Mouse (Mus musculus): ENCODE measurements around the gene Gm20708. TPM values are rescaled to one million over a fixed set of nuclear protein-coding genes. Genes with fewer than 3 reads are reported as not detected.
A peak's percentile ranks its signal among the peaks of the same experiment; 100 is the strongest.

Gene Gm20708
- polyA plus RNA-seq, 1 experiment, result 0.35 TPM

- Histone ChIP-seq H3K36me3 (ENCODE audit: control insufficient read depth, insufficient read depth) (no peaks in the 10 kb centered on the region), H3K4me3 (no peak overlapping the region), H3K79me2 (ENCODE audit: control insufficient read depth, insufficient read depth) (no peaks in the 10 kb centered on the region), H3K27me3 (ENCODE audit: control insufficient read depth, insufficient read depth, insufficient read length) (no peaks in the 10 kb centered on the region), H3ac (ENCODE audit: control insufficient read depth, insufficient read length) (no peak overlapping the region), H3K4me2 (ENCODE audit: low read depth) (no peak overlapping the region)
- TF ChIP-seq SRF (IDR thresholded peaks at IDR 0.05; ENCODE audit: control insufficient read depth, insufficient read length, low read depth), result no peak
- no peak for TF ChIP-seq E2F4 (IDR thresholded peaks at IDR 0.05; ENCODE audit: insufficient read depth)
- TF ChIP-seq MYOG (IDR thresholded peaks at IDR 0.05; ENCODE audit: control insufficient read depth in 1 of 3, insufficient read depth in 1 of 3, insufficient read length in 2 of 3, low read depth in 2 of 3), result no peak
- TF ChIP-seq USF1 (IDR thresholded peaks at IDR 0.05; ENCODE audit: low read depth), result no peak
These were observed 6.2 kb upstream of the Gm20708 start for GRCm38 (mm10) chr11:117803166-117803688.

GRCm38 (mm10) chr11:117806781-117807180, 2.7 kb upstream of the Gm20708 start:
- H3K79me2 ChIP-seq (ENCODE audit: control insufficient read depth, insufficient read depth), result peaks cover 8% of the 10 kb centered on the region
- H3K4me2 ChIP-seq (ENCODE audit: low read depth), result no peak overlapping the region
- no peaks in the 10 kb centered on the region for H3K36me3 ChIP-seq (ENCODE audit: control insufficient read depth, insufficient read depth)
- no peak for TF ChIP-seq REST (IDR thresholded peaks at IDR 0.05; ENCODE audit: insufficient read depth, insufficient read length)
- TF ChIP-seq SRF (IDR thresholded peaks at IDR 0.05; ENCODE audit: control insufficient read depth, insufficient read length, low read depth), result no peak
- no peak for TF ChIP-seq E2F4 (IDR thresholded peaks at IDR 0.05; ENCODE audit: insufficient read depth)
- no peak for TF ChIP-seq MYOG (IDR thresholded peaks at IDR 0.05; ENCODE audit: control insufficient read depth in 1 of 3, insufficient read depth in 1 of 3, insufficient read length in 2 of 3, low read depth in 2 of 3)
- no peak for TF ChIP-seq POLR2AphosphoS2 (IDR thresholded peaks at IDR 0.05; ENCODE audit: insufficient read length, low read depth)
- no peak for TF ChIP-seq POLR2A (IDR thresholded peaks at IDR 0.05; ENCODE audit: insufficient read length, low read depth)
- TF ChIP-seq CEBPB (IDR thresholded peaks at IDR 0.05; ENCODE audit: insufficient read depth, poor library complexity, severe bottlenecking), result no peak
- TF ChIP-seq TCF3 (IDR thresholded peaks at IDR 0.05; ENCODE audit: insufficient read length, low read depth), result no peak
- no peak for TF ChIP-seq MAX (IDR thresholded peaks at IDR 0.05; ENCODE audit: low read depth)
- TF ChIP-seq TCF12 (IDR thresholded peaks at IDR 0.05; ENCODE audit: insufficient read depth, poor library complexity, severe bottlenecking), result no peak
- no peak for TF ChIP-seq MYOD1 (IDR thresholded peaks at IDR 0.05; ENCODE audit: control insufficient read depth in 1 of 3, insufficient read length in 2 of 3, low read depth in 2 of 3)
- TF ChIP-seq USF1 (IDR thresholded peaks at IDR 0.05; ENCODE audit: low read depth), result no peak
- no peak overlapping the region for H3K4me3 ChIP-seq
- no peak overlapping the region for H3ac ChIP-seq (ENCODE audit: control insufficient read depth, insufficient read length)
- no peaks in the 10 kb centered on the region for H3K27me3 ChIP-seq (ENCODE audit: control insufficient read depth, insufficient read depth, insufficient read length)

- Histone ChIP-seq H3K4me2 (ENCODE audit: low read depth) (peak overlapping the region; percentile 91), H3ac (ENCODE audit: control insufficient read depth, insufficient read length) (peak overlapping the region; percentile 9), H3K27me3 (ENCODE audit: control insufficient read depth, insufficient read depth, insufficient read length) (no peaks in the 10 kb centered on the region), H3K79me2 (ENCODE audit: control insufficient read depth, insufficient read depth) (peaks cover 26% of the 10 kb centered on the region), H3K36me3 (ENCODE audit: control insufficient read depth, insufficient read depth) (peaks cover 4% of the 10 kb centered on the region), H3K4me3 (peak overlapping the region; percentile 74)
- TF ChIP-seq SRF (IDR thresholded peaks at IDR 0.05; ENCODE audit: control insufficient read depth, insufficient read length, low read depth), result peak; percentile 92
- TF ChIP-seq POLR2AphosphoS2 (IDR thresholded peaks at IDR 0.05; ENCODE audit: insufficient read length, low read depth), result peak; percentile 71
- no peak for TF ChIP-seq CEBPB (IDR thresholded peaks at IDR 0.05; ENCODE audit: insufficient read depth, poor library complexity, severe bottlenecking)
- TF ChIP-seq MYOD1 (IDR thresholded peaks at IDR 0.05; ENCODE audit: control insufficient read depth in 1 of 3, insufficient read length in 2 of 3, low read depth in 2 of 3), result peak in 2 of 3 experiments; percentile 38 to 61
- TF ChIP-seq POLR2A (IDR thresholded peaks at IDR 0.05; ENCODE audit: insufficient read length, low read depth), result peak; percentile 58
- TF ChIP-seq E2F4 (IDR thresholded peaks at IDR 0.05; ENCODE audit: insufficient read depth), result peak; percentile 6
- peak in 2 of 3 experiments; percentile 38 to 40 for TF ChIP-seq MYOG (IDR thresholded peaks at IDR 0.05; ENCODE audit: control insufficient read depth in 1 of 3, insufficient read depth in 1 of 3, insufficient read length in 2 of 3, low read depth in 2 of 3)
- TF ChIP-seq TCF12 (IDR thresholded peaks at IDR 0.05; ENCODE audit: insufficient read depth, poor library complexity, severe bottlenecking), result no peak
These were observed 1.1 kb downstream of the Gm20708 start for GRCm38 (mm10) chr11:117810401-117811046.

- Histone ChIP-seq H3K36me3 (ENCODE audit: control insufficient read depth, insufficient read depth) (peaks cover 20% of the 10 kb centered on the region), H3K4me2 (ENCODE audit: low read depth) (no peak overlapping the region), H3ac (ENCODE audit: control insufficient read depth, insufficient read length) (no peak overlapping the region), H3K27me3 (ENCODE audit: control insufficient read depth, insufficient read depth, insufficient read length) (no peaks in the 10 kb centered on the region), H3K79me2 (ENCODE audit: control insufficient read depth, insufficient read depth) (peaks cover 45% of the 10 kb centered on the region), H3K4me3 (no peak overlapping the region)
- no peak for TF ChIP-seq MAX (IDR thresholded peaks at IDR 0.05; ENCODE audit: low read depth)
- TF ChIP-seq POLR2AphosphoS2 (IDR thresholded peaks at IDR 0.05; ENCODE audit: insufficient read length, low read depth), result no peak
- no peak for TF ChIP-seq SRF (IDR thresholded peaks at IDR 0.05; ENCODE audit: control insufficient read depth, insufficient read length, low read depth)
- TF ChIP-seq CEBPB (IDR thresholded peaks at IDR 0.05; ENCODE audit: insufficient read depth, poor library complexity, severe bottlenecking), result no peak
- TF ChIP-seq REST (IDR thresholded peaks at IDR 0.05; ENCODE audit: insufficient read depth, insufficient read length), result no peak
- TF ChIP-seq POLR2A (IDR thresholded peaks at IDR 0.05; ENCODE audit: insufficient read length, low read depth), result no peak
- TF ChIP-seq MYOG (IDR thresholded peaks at IDR 0.05; ENCODE audit: control insufficient read depth in 1 of 3, insufficient read depth in 1 of 3, insufficient read length in 2 of 3, low read depth in 2 of 3), result no peak
- TF ChIP-seq MYOD1 (IDR thresholded peaks at IDR 0.05; ENCODE audit: control insufficient read depth in 1 of 3, insufficient read length in 2 of 3, low read depth in 2 of 3), result no peak
- TF ChIP-seq USF1 (IDR thresholded peaks at IDR 0.05; ENCODE audit: low read depth), result no peak
- TF ChIP-seq TCF12 (IDR thresholded peaks at IDR 0.05; ENCODE audit: insufficient read depth, poor library complexity, severe bottlenecking), result no peak
- no peak for TF ChIP-seq TCF3 (IDR thresholded peaks at IDR 0.05; ENCODE audit: insufficient read length, low read depth)
- no peak for TF ChIP-seq E2F4 (IDR thresholded peaks at IDR 0.05; ENCODE audit: insufficient read depth)
These were observed 4.4 kb downstream of the Gm20708 start for GRCm38 (mm10) chr11:117813867-117814266.
